Mouse (Mus musculus): ENCODE data around the gene Gm7257.

The Gm7257 gene

GRCm38 (mm10) chr9:36431584-36431983 lies at the start of gene Gm7257:
TSS of gene Gm7257 (plus strand) at chr9:36431884.
- no peak for DNase-seq

- DNase-seq, result no peak
These were observed 28.7 kb upstream of the Gm7257 start for GRCm38 (mm10) chr9:36402991-36403390.

GRCm38 (mm10) chr9:36435051-36435764 lies 3.5 kb downstream of the Gm7257 start:
- DNase-seq, result no peak

- DNase-seq, result no peak
These were observed 43.7 kb downstream of the Gm7257 start, which contains the start of gene Gm9513 for GRCm38 (mm10) chr9:36475338-36475737. TSS of gene Gm9513 (plus strand) at chr9:36475638.
